Mouse (Mus musculus): ENCODE data around the gene Sfxn1.

The Sfxn1 gene

DNA sequence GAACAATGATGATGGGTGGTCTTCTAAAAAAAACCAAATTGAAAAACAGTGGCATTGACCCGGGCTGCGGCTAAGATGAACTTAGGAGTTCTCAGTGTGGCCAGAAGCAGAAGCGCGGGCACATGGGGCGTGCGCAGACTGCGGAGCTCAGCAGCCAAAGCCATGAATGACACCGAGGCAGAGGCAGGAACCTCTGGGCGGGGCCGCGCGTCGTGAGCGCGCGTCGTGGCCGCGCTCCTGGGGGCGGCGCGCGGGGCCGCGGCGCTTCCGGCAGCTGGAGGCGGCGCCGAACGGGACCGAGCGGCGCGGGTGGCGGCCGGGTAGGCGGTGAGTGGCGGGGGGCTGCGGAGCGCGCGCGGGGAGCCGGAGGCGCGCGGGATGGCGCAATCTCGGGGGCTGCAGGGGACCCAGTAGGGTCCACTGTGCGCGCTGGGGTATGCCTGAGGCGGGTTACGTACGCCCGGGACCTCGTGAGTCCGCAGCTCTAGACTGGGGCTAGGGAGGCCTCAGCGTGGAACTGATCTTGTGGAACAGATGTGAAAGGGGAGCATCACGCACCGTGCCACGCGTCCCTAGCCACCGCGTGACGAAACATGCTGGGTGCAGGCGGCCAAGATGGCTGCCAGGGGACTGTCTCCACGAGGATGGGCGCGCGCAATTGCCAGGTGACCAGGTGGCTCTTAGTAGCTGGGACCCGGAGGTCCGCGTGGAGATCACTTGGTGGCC is at the start of gene Sfxn1:
Gene Sfxn1, plus strand, starts transcription at position 264 of the 726 bp plus-strand sequence.
- DNase-seq (ENCODE audit: low spot score): peak; percentile 33

DNA sequence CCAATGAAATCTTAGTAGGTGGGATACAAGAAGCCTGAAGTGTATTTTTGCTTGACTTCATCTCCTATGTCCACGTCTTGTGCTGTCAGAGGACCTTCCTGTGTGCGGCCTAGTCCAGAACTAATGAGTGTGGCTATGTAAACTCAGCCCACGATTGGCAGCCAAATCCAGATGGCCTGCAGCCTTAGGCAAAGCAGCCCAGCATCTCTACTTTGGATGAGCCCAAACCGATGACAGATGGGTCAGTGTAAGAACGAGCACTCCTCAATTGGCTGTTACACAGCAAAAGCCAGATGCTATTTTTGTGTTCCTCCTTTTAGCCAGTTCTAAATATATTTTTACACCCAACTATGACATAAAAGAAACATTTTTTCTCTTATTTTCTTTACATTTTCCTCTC is 48.4 kb upstream of the Sfxn1 start:
- DNase-seq (ENCODE audit: low spot score): no peak

DNA sequence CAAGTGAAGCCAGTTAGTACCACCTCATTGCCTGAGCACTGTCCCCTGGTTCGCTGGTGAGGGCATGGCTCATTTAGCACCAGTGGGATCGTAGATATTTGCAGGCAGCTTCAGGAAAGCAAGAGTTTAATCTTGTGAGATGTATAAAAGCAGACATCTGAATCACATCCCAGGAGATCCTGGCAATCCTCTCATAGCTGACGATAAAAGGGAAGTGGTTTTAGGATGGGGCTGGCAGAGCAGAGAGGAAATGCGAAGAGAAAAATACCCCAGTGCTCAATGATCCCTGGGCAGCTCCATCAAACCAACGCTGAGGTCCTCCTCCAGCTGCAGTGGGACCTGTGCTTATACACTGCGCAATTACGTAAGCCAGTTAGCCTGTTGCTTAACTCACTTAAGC is 44.6 kb upstream of the Sfxn1 start:
- no peak for DNase-seq (ENCODE audit: low spot score)

DNA sequence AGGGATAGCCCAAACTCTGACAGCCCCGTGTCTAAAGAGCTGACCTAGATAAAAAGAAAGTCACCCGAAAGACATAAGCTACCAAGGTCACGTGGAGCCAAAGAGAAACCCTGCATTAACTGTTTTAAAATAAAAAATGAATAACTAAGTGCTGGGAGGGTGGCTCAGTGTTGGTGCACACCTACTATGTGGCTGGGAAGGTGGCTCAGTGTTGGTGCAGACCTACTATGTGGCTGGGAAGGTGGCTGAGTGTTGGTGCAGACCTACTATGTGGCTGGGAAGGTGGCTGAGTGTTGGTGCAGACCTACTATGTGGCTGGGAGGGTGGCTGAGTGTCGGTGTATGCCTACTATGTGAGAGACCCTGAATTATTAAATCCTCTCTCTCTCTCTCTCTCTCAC is 38.0 kb upstream of the Sfxn1 start:
- no peak for DNase-seq (ENCODE audit: low spot score)

DNA sequence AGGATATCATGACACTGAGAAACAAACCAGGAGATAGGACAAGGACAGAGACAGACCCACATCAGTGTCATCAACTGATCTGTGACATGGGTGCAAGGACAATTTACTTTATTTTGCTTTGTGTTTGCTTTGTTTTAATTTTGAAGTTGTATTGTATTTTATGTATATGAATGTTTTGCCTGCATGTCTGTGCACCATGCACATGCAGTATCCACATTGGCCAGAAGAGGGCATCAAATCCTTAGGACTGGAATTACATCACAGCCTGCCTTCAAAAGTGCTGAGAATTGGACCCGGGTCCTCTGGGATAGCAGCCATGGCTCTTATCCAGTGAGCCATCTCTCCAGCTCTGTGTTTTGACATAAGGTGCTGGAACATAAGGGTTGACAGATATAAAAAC is 36.1 kb upstream of the Sfxn1 start:
- no peak for DNase-seq (ENCODE audit: low spot score)

DNA sequence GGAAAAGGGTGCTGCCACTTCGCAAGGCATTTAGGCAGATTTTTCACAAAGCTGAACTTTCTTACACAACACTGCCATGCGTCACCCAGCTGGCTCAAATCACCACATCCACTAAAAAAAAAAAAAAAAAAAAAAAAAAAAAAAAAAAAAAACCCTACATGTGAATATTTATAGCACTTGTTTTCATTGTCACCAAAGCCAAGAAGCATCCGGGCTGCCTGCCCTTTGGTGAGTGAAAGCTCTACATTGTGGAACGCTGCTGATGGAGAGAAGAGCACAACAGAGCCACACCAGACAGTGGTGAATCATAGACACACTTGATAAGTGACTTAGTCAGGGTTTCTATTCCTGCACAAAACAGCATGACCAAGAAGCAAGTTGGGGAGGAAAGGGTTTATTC is 33.7 kb upstream of the Sfxn1 start:
- DNase-seq (ENCODE audit: low spot score): no peak

DNA sequence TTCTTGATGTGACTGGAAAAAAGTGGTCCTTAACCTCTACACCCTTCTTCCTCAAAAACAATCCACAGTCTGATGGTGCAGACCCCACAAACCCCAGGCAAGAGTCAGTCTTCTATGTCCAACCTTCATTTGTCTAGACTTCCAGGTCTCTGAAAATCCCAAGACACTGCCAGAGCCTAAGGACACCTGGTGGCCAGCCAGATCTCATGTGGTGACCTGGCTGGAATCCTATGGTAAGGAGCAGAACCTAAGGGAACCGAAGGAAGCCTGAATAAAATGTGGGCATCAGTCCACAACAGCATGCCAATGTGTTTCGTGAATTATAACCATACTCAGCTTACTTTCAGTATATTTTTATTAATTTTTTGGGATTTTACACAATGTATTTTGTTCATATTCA is 31.4 kb upstream of the Sfxn1 start:
- DNase-seq (ENCODE audit: low spot score): no peak

DNA sequence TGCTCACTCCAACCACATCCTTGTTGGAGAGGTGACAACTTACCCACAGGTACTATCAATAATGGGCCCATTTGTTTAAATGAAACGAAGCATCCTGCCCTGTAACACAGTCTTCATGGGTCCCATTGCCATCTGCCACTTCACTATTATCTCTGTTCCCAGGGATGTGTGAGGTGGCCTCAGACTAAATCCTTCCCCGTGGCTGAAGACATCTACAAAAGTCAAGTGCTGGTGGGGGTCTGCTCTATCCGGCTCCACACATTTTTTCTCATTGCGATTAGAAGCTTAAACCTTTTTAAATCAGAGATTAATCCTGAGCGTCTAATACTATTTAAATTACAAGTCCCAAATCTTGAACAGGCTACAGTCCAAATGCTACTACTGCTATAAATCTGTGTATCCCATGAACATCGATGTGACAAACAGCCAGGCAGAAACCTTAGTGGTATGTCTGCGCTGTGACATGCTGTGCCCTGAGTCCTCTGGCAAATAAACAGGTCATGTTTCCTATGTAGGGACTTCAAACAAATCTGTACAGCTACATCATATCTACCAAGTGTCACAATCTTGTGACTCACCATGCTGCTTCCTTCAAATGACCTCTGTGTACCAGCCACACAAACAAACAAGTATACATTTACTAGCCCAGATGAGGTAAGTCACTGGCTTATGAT is 22.9 kb upstream of the Sfxn1 start:
- DNase-seq (ENCODE audit: low spot score): no peak

DNA sequence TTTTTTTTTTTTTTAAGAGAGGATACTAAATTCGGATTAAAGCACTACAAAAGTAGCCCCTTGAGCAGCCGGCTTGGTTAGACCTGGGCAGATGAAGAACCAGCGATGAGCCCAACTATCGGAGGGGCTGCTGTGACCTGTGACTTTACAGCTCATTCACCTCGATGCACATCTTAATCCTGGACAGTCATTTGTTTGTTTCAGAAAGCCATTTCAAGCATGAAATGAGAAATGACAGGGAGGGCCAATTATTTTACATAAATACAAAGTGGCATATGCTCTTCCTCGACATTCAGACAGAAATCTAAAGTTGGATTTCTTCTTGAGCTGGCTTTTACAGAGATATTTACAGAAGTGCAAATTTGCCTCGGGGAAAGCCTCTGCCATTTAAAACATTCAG is 20.0 kb upstream of the Sfxn1 start:
- no peak for DNase-seq (ENCODE audit: low spot score)

DNA sequence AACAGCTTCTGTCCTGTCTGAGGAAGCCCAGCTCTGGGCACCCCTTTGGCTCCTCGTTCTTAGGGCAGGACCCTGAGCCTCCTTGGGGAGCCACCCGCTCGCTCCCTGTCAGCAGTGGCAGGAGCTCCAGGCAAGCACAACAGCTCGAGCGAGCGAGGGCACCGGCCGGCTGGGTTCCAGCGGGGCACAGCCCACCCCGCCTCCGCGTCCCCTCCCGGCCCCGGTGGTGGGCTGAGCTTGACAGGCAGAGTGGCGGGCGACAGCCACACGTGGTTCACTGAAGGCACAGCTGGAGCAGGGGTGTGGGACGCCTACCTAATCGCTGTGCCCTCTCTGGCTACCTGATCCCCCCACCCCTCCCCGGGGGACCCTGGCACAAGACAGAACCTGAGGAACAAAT is 16.7 kb upstream of the Sfxn1 start:
- DNase-seq (ENCODE audit: low spot score): no peak

DNA sequence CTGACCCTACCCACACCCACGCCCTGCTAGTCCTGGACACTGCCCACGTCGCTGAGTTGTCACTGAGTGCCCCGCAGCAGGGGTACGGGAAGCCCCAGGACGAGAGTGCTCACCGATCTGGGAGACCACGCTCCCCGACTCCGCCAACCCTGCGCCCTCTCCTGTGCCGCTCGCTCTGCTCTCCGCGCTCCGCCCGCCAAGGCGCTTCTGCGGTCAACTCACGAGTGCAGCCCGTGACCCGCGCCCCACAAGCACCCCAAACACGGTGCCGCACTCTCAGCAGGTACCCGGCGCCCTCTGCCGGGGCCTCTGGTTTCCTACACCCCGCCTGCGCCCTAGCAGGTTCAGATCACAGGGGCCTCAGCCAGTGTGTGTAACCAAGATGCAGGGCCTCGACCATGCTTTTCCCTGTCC is 16.2 kb upstream of the Sfxn1 start, which contains the start of gene Drd1:
Gene Drd1, minus strand, starts transcription at position 258 of the 414 bp plus-strand sequence.
- DNase-seq (ENCODE audit: low spot score): peak; percentile 69

DNA sequence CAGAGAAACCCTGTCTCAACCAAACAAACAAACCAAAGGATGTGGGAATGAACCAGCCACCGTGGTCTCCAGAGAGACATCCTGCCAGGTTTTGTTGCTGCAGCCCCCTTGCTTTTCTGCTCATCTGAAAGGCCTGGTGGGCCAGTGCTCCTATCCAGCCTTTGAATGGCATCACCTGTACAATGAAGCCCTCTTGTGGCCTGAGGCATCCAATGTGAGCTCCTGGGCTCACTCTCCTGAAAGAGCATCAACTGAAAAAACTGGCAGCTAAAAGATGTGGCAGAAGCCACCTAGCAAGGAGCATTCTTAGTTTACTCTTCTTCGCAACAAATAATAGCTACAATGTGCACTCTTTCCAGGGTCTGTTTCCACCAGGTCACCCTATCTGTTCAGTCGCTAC is 9.6 kb upstream of the Sfxn1 start:
- DNase-seq (ENCODE audit: low spot score): no peak

DNA sequence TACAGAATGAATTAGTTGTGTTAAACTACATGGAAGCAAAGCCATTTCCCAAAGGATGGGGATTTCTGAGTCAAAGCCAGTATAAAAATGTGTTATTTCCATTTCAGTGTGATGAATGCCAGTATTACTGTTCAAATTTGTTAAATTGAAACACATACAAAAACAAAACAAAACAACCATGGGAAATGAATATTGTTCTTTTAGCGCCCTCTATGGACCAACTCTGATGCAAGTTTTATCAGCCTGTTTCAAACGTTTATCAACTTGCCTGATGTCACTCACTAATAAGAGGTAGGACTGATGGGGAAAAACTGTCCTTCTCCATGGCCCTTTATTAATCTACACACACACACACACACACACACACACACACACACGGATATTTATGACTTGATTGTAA is 8.4 kb upstream of the Sfxn1 start:
- DNase-seq (ENCODE audit: low spot score): peak; percentile 31

DNA sequence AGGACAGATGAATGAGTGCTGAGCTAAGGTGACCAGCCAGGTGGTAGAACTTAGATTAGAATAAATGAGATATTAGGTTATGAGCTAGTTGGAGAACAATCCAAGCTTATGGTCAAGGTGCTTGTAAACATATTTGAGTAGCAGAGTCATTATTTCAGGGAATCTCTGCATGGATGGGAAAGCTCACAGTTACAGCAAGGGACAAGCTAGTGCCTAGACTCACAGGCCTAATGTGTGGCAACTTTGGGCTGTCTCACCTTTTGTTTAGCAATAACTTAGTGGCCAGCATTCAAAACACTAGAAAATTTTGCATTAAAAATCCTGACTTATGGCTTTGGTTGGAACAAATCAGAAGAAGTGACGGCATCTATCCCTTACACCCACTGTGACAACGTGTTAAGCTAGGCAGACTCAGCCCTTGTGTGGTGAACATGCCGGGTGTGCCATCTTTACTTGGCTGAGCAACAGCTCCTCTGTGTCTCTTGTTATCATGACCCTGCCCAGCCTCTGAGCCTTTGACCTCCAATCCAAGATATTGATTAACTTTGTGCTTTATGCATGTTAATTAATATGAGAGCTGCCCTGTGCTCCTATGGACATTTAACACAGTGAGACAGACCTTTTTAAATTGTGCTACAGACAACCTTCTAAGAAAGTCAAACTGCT is 5.5 kb upstream of the Sfxn1 start:
- no peak for DNase-seq (ENCODE audit: low spot score)

DNA sequence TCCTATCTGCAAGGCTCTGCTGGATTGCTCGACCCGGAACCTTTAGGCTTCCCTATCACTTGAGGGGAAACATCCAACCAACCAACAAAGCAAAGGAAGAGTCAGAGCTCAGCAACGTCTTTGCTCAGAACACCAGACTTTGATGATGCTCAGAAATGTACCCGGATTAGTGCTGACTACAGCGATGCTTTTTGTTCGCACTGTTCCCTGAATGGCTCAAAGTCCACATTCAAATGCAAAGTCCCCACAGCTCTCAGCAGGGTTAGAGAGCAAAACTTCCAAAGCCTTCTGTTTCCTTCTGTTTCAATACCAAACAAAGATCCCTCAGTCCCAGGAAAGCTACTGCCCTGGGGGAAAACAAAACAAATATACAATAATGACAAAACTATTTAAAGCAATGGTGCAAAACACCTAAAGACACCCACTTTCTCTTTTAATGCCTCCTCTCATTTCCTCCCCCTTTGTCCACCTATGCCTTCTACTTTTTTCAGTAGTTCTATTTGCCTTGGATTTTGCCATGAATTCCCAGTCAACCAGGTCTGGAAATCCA is 4.0 kb upstream of the Sfxn1 start:
- DNase-seq (ENCODE audit: low spot score): no peak

DNA sequence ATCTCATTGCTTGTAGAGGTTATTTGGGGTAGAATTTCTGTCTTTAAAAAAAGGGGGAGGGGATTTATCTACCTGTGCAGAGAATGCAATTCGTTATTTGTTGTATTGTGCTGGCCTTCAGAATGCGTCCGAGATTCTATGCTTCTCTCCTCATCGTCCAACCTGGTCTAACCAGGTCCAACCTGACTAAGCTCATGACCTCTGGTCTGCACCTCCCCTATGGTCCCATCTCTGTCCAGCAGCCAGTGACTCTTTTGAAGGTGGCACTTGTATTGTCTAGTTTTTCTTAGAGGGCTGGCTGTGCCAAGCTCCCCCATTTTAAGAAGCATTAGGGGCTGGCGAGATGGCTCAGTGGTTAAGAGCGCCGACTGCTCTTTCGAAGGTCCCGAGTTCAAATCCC is 658 bp upstream of the Sfxn1 start:
- no peak for DNase-seq (ENCODE audit: low spot score)

DNA sequence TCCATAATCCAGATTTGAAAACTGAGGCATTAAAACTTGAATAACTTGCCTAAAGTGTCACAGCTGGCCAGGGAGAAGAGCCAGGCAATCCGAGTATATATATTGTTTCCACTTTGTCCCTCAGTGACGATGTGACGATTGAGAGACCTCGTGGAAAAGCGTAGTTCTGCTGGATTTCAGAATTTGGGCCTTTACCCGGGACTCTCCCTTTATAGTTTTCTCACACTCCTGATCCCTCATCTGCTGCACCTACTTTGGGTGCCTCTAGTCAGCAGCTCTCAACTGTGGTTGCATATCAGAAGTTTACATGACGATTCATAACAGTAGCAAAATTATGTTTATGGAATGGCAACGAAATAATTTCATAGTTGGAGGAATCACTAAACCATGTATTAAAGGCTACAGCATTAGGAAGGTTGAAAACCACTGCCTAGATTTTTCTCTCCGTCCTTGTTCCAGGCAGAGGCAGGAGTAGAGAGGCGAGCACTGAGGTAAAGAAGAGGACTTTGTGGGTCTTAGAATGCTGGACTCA is 923 bp downstream of the Sfxn1 start:
- DNase-seq (ENCODE audit: low spot score): no peak

DNA sequence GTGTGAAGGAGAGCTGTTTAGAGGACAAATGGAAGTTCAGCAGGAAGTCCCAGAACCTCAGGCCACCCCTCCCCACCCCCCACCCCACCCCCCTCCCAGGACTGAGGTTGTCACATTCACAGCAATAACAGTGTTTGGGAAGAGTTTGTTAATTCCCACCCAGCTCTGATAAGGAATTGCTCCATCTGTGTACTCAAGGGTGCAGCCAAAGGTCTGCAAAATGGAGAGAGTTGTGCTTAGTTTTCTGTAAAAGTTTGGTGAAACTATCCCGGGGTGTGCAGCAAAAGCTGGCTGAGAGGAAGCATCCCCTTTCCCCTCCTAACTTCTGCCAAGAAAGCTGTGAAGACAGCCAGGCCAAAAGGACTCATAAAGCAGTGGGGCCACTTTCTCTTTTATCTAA is 1.4 kb downstream of the Sfxn1 start:
- no peak for DNase-seq (ENCODE audit: low spot score)

DNA sequence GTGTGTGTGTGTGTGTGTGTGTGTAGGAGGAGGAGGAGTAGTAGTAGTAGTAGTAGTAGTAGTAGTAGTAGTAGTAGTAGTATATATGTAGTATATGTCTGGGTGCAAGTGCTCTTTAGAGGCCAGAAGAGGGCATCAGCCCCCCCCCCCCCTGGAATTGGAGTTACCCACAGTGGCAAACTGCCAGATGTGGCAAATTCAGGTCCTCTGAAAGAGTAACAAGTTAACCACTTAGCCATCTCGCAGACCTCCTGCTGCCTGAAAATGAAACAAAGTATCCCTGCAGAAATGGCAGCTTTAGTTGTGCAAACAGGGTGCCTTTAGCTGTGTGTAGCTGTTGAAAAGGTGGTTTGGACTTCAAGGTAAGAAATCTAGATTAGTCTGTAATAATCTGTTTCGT is 1.8 kb downstream of the Sfxn1 start:
- DNase-seq (ENCODE audit: low spot score): no peak

DNA sequence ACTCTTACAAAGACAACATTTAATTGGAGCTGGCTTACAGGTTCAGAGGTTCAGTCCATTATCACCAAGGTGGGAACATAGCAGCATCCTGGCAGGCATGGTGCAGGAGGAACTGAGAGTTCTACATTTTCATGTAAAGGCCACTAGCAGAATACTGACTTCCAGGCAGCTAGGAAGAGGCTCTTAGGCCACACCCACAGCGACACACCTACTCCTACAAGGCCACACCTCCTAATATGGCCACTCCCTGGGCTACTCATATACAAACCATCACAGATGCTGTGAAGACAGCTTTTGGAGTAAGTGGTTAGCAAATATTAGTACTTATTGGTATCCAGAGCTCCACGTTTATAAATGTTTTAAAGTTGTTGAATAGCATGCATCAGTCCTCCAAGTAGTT is 3.7 kb downstream of the Sfxn1 start:
- DNase-seq (ENCODE audit: low spot score): no peak

DNA sequence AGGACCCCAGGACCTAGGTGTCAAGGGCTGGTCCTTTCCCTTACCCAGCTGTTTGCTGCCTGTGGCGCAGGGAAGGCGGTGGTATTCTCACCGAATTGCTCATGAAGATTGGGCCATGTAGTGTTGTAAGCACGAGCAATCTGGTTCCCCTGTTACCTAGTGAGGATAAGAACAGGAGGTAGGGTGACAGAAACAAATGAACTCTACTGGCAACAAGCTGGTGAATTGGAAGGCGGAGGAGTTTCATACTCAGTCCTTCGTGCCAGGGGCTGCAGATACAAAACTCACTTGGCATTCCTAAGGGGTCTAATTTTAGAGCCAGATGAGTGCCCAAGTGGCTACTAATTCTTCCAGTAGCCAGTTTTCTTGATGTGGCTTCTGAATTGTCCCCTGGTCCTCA is 4.4 kb downstream of the Sfxn1 start:
- DNase-seq (ENCODE audit: low spot score): no peak

DNA sequence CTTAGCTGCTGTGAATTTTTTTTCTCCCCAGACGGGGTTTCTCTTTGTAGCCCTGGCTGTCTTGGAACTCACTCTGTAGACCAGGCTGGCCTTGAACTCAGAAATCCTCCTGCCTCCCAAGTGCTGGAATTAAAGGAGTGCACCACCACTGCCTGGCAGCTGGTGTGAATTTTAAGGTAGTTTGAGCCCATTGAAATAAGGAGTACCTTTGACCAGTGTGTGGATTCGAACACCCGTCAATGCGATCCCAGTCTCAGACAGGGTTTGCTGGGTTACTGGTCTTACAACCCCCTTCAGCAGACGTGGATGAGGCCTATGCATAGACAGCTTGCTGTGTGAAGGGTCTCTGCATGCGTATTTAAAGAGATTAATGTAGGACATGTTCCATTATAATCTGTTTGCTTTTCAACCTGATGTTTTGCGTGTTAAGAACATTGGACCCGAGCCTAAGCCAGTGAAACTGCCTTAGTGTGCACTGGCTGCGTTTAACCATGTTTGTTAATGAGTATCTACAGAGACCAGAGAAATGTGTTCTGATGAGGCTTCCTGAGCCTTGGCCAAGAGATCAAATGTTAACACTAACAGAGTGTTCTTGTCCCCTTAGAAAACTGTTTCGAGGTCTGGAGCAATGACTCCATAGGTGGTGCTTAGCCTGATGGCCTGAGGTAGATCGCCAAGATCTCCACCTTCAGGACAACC is 5.2 kb downstream of the Sfxn1 start:
- no peak for DNase-seq (ENCODE audit: low spot score)

All from layer of hippocampus, adult 9-10 months (tissue).